Mouse (Mus musculus) gastrocnemius, adult 8-10 months (tissue): ENCODE measurements at regions not wholly inside any gene's neighbourhood (a gene's known extent, or its start where the extent isn't known, plus 50 kb on each side); places are given as distances from the start of the nearest gene placed in this dataset.

ENCODE experiments used
- DNase-seq, 2 experiments: peaks; one replicate each; pipeline ENCODE4 v3.0.0; 2022; ENCODE audit warnings: low spot score in 2 of 2

- no peak for DNase-seq
Measured at GRCm38 (mm10) chr15:88548261-88548660, 51.8 kb upstream of the Zdhhc25 start.
